Mouse (Mus musculus) lung, embryonic 15.5 days (tissue): ENCODE measurements around the gene Lck. TPM values are rescaled to one million over a fixed set of nuclear protein-coding genes. Genes with fewer than 3 reads are reported as not detected.
A peak's percentile ranks its signal among the peaks of the same experiment; 100 is the strongest.

ENCODE experiments used
- ATAC-seq: fragments of 200-750 bp; cut with Nextera tagmentation; 2 replicates; pipeline ENCODE4 v1.8.0; 2017; ENCODE audit warnings: moderate number of reproducible peaks, borderline replicate concordance; ENCODE audit not compliant: low FRiP score, low TSS enrichment; ENCODE audit errors: extremely low read depth
- H3K27ac ChIP-seq: fragments of 300-500 bp; sonication (generic); 2 replicates; pipeline ENCODE4 v1.5.1; 2015; ENCODE audit warnings: moderate library complexity, mild to moderate bottlenecking, inconsistent platforms
- H3K27me3 ChIP-seq: fragments of 300-500 bp; sonication (generic); 2 replicates; pipeline ENCODE4 v1.6.1; 2015; ENCODE audit warnings: inconsistent platforms
- H3K36me3 ChIP-seq: fragments of 300-500 bp; sonication (generic); 2 replicates; pipeline ENCODE4 v1.6.1; 2015; ENCODE audit warnings: inconsistent platforms
- H3K4me1 ChIP-seq: fragments of 300-500 bp; sonication (generic); 2 replicates; pipeline ENCODE4 v1.6.1; 2015; ENCODE audit warnings: inconsistent platforms
- H3K4me2 ChIP-seq: fragments of 300-500 bp; sonication (generic); 2 replicates; pipeline ENCODE4 v1.6.1; 2015; ENCODE audit warnings: inconsistent platforms, mild to moderate bottlenecking, moderate library complexity
- H3K4me3 ChIP-seq: fragments of 300-500 bp; sonication (generic); 2 replicates; pipeline ENCODE4 v1.5.1; 2015; ENCODE audit warnings: mild to moderate bottlenecking, inconsistent platforms
- H3K9ac ChIP-seq: fragments of 300-500 bp; sonication (generic); 2 replicates; pipeline ENCODE4 v1.6.1; 2015; ENCODE audit warnings: inconsistent platforms
- H3K9me3 ChIP-seq: fragments of 300-500 bp; sonication (generic); 2 replicates; pipeline ENCODE4 v1.6.1; 2016; ENCODE audit warnings: inconsistent platforms
- WGBS: fragments of 180-500 bp; shearing (Covaris S2); methylation state at CpG from one replicate; pipeline ENCODE4 v1.1.7; 2015; 5-methylcytosine and 5-hydroxymethylcytosine counted together
- polyA plus RNA-seq: library from polyadenylated mRNA; unstranded; fragments of >200 nt; fragmentation: Nextera tagmentation; extraction: Ambion mirVana; gene quantifications from 2 replicates; pipeline ENCODE4 v1.2.1, GENCODE M21; 2015

Lck gene
- 8.3 and 24.9 TPM in 2 replicates for polyA plus RNA-seq

DNA sequence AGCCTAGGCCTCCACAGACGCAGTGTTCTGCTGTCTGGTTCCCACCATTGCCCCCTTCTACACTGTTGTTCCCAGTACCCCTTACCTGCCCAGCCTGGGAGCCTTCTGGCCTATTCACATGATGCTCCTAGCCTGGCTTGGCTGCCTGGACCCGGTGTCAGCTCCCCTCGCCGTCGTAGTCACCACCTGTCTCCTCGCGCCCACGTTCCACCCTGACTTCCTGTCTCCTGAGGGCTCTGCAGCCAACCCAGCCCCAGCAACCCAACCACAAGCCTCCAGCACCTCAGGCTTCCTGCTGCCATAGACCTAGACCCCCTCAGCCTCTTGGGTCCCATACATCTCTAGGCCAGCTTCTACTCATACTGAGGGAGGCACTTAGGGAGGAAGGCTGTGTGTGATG, at the start of gene Lck:
Gene Lck, minus strand, starts transcription at position 212 of the 400 bp plus-strand sequence.
- Histone ChIP-seq H3K9me3 (no peaks in the 10 kb centered on the region), H3K4me3 (no peak within 1 kb of the TSS), H3K36me3 (no peaks in the 10 kb centered on the region), H3K9ac (no peak within 1 kb of the TSS), H3K4me1 (peaks cover 6% of the 10 kb centered on the region; the same call in 1 of the 2 replicates), H3K27ac (peak within 1 kb of the TSS; percentile 39; the same call in 1 of the 2 replicates), H3K27me3 (no peaks in the 10 kb centered on the region), H3K4me2 (no peak within 1 kb of the TSS)
- ATAC-seq: no peak
- 90% methylated on average over 8 of the region's 8 CpGs for WGBS

DNA sequence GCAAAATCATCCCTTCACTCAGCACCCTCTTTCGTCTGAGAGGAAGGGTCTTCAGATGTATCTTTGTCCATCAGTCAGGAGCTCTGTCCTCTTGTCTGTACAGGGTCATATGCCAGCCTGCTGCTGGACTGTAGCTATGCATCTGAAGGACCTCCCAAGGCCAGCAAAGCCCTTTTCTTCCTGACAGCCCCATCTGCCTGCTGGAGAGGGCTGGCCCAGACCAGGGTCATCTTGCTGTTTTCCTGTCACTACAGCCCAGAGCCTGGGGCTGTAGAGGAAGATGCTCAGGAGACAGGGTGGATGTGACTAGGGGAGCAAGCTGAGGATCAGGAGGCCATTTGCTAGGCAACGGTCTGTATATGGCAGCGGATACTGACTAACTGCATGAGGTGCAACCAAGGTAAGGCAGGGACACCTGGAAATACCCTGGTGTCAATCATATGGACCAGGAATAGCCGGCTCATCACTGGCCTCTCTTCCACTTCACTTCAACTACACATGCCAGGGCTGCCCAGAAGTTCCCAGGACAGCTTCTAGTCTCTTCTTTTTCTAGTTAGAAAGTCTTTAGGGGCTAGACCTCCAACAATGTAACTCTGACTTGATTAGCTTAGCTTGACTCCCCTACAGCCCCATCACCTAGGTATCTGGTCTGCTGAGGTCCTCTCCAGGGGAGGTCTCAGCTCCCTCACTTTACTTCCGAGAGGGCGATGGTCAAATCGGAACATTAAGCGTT, 49.5 kb upstream of the Lck start:
- Histone ChIP-seq H3K27ac (peak overlapping the region; percentile 84), H3K9me3 (no peaks in the 10 kb centered on the region), H3K4me2 (peak overlapping the region; percentile 71), H3K9ac (peak overlapping the region; percentile 61), H3K4me3 (peak overlapping the region; percentile 60), H3K27me3 (no peaks in the 10 kb centered on the region), H3K4me1 (peaks cover 50% of the 10 kb centered on the region), H3K36me3 (peaks cover 19% of the 10 kb centered on the region)
- no peak for ATAC-seq
- 16% methylated on average over 8 of the region's 8 CpGs for WGBS

DNA sequence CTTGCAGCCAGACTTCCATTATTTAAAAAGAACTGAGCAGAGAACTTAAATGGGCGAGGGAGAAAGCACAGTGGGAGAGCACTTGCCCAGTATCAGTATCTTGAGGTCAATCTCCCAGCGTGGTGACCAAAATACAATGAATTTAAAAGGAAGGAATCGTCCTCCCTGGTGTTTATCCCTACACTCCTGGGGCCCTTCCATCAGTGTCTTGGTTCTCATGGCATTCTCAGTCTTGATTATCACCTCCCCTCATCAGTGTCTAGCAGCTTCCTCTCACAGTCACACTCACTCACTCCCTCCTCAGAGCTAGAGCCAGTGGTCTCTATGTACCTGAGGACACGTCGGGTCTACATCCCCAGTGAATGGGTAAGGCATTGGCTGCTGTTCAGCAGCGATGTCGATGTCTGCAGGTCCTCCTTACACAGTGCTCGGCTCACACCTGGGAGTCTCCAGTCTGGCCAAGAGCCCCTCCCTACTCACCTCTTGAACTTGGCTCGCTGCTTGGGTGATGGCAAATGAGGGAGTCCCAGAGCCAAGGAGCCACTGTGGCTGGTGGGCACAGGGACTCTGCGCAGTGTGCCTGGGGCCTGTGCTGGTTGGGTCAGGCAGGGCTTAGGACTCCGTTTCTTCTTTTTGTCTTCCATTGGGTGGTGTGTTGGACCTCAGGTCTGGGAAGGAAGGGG, 48.8 kb upstream of the Lck start:
- Histone ChIP-seq H3K4me2 (peak overlapping the region; percentile 71), H3K36me3 (peaks cover 12% of the 10 kb centered on the region), H3K9me3 (no peaks in the 10 kb centered on the region), H3K27ac (peak overlapping the region; percentile 68; the same call in 1 of the 2 replicates), H3K4me1 (peaks cover 50% of the 10 kb centered on the region), H3K27me3 (no peaks in the 10 kb centered on the region), H3K4me3 (peak overlapping the region; percentile 60), H3K9ac (no peak overlapping the region)
- ATAC-seq: no peak
- WGBS: 71% methylated on average over 11 of the region's 11 CpGs

DNA sequence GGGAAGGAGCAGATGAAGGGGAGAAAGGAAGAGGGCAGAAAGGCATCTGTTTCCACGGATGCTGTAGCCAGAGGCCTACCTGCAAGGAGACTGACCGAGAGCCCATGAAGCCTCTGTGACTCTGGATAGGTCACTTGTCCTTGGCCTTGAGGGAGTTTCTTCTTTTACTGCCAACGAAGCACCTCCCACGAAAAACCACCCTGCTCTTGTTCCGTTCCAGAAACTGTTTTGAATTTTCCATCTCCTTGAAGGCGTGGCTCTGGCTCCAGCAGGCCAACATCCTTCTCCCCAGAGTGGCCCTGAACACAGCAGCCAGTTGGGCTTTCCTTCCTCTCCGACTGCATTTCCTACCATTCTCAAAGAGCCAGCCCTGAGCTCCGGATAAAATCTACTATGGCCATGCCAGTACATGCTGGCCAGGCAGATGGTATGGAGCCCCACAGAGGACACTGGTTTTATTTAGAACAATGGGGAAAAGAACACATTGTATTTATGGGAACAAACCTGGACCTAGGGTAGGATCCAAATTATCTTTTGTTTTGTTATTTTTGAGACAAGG, 47.9 kb upstream of the Lck start:
- Histone ChIP-seq H3K9me3 (no peaks in the 10 kb centered on the region), H3K27me3 (no peaks in the 10 kb centered on the region), H3K36me3 (peaks cover 3% of the 10 kb centered on the region), H3K9ac (no peak overlapping the region), H3K4me1 (peaks cover 44% of the 10 kb centered on the region), H3K4me2 (peak overlapping the region; percentile 11; the same call in 1 of the 2 replicates), H3K4me3 (no peak overlapping the region), H3K27ac (peak overlapping the region; percentile 68)
- WGBS: 71% methylated on average over 8 of the region's 8 CpGs
- no peak for ATAC-seq

DNA sequence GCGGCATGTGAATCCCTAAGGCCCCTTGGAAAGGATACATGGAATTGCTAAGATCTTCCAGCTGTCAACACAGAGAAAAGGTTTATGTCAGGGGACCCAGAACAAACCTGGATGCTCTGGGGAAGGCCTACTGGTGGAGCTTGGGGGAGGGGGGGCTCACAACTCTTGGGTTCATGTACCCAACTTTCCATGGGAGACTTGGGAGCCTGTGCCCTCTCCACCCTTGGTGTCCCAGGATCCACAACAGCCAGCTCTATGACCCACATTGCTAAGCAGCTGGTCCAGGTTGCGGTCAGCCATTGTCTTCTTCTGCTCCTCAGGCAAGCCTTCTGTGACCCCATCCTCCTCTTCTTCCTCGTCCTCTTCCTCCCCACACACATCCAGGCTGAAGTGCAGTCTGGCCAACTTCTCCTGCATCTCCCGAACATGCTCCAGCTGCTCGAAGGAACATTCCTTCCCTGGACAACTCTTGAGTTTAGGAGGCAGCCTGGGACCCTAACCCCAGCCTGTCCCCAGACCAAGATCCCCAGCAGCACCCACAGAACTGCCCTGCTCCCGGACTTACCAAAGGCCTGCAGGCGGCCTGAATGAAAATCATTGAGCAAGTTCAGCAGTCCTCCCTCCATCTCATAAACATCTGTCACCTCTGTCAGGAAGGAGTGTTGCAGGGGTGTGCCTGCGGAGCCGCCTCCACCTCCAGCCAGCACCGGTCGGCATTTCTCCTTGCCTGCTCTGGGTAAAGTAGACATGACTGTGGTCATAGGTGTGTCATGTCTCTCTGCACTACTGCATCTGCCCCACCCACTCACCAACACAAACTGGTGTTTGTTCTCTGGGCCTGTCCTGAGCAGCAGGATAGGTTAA, 47.2 kb upstream of the Lck start:
- peak overlapping the region; percentile 68 for H3K27ac ChIP-seq
- H3K9ac ChIP-seq: no peak overlapping the region
- H3K27me3 ChIP-seq: no peaks in the 10 kb centered on the region
- no peaks in the 10 kb centered on the region; the same call in none of the 2 replicates for H3K36me3 ChIP-seq
- H3K9me3 ChIP-seq: no peaks in the 10 kb centered on the region
- H3K4me2 ChIP-seq: peak overlapping the region; percentile 11; the same call in 1 of the 2 replicates
- H3K4me3 ChIP-seq: no peak overlapping the region
- no peak for ATAC-seq
- peaks cover 37% of the 10 kb centered on the region for H3K4me1 ChIP-seq
- 76% methylated on average over 11 of the region's 11 CpGs for WGBS

DNA sequence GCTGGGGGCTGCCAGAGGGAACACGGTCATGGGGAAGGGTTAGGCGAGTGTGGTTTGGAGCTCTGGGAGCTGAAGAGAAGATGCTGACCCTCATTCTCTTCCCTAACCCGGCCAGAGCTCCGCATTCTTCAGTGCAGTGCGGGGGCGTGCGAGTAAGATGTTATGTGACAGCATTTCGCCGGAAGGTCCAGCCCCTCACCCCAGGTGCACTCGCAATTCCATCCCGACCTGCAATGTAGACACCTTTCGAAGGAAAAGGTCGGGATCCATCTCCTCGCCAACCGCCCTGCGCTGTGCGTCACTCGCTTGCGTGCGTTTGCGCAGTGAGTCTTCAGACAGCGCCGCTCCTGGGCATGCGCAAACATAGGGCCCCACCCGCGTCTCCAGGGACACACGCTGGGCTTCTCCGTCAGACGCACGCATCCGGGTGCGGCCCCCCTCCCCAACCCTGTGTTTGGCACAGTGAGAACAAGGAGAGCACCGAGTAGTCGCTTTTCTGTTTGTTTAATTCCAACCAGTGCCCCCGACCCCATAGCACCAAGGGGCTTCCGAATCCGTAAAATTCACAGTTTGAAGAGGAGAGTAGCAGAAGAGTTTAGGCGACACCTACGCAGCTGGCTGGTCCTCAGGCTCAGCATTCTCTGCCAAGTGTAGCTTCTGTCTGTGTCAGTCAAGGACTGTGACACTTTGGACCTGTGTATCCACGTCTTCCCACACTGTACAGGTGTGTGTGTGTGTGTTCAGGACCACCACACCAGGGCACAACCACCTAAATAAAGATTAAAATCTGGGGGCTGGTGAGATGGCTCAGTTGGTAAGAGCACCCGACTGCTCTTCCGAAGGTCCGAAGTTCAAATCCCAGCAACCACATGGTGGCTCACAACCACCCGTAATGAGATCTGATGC, 45.6 kb upstream of the Lck start, which contains the start of gene Iqcc:
Gene Iqcc, minus strand, starts transcription at position 314 of the 906 bp plus-strand sequence.
- H3K4me3 ChIP-seq: peak within 1 kb of the TSS; percentile 75
- no peaks in the 10 kb centered on the region for H3K9me3 ChIP-seq
- peak within 1 kb of the TSS; percentile 78 for H3K9ac ChIP-seq
- peaks cover 27% of the 10 kb centered on the region for H3K4me1 ChIP-seq
- no peaks in the 10 kb centered on the region; the same call in none of the 2 replicates for H3K36me3 ChIP-seq
- 3% methylated on average over 44 of the region's 44 CpGs for WGBS
- H3K4me2 ChIP-seq: peak within 1 kb of the TSS; percentile 86
- peak within 1 kb of the TSS; percentile 83 for H3K27ac ChIP-seq
- no peaks in the 10 kb centered on the region for H3K27me3 ChIP-seq
- ATAC-seq: peak; percentile 88

DNA sequence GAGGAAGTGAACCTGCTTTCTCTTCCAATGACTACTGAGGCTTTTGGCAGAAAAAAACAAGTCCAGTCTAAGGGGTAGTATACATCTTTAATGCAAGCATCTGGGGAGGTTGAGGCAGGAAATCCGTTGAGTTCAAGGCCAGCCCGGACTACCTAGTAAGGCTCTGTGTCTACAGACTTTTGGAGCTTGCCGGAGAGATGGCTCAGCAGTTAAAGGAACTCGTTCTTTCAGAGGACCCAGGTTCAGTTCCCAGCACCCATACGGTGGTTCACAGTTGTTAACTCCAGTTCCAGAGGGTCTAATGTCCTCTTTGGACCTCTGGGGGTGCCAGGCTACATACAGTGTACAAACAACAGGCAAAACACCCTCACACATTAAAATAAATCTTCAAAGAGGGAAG, 44.6 kb upstream of the Lck start:
- Histone ChIP-seq H3K4me1 (peaks cover 31% of the 10 kb centered on the region), H3K4me3 (peak overlapping the region; percentile 75)

DNA sequence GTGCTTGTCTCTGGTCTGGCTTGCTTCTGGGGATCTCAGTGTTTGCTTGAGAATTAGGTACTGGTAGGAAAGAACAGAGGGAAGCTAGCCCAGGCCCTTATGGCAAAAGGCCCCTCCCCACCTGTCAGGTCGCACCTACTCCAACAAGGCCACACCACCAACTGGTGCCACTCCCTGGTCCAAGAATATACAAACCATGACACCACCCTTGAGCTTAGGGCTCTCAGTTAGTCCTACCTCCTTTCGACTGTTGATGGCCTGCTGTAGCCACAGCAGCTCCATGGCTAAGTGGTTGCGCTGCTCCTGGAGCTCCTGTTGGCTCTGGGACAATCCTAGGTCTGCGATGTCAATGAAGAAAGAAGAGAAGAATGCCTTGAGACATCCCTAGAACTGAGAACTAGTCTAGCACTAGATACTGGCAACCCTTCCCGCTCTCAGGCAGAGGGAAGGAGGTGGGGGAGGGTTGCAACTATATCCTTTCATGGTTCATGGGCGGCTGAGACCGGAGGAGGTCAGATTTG, 43.7 kb upstream of the Lck start:
- peaks cover 22% of the 10 kb centered on the region for H3K4me1 ChIP-seq
- 89% methylated on average over 7 of the region's 7 CpGs for WGBS
- ATAC-seq: no peak

More for the DNA sequence above, 44.6 kb upstream of the Lck start:
- Histone ChIP-seq H3K4me2 (peak overlapping the region; percentile 86), H3K36me3 (no peaks in the 10 kb centered on the region; the same call in none of the 2 replicates), H3K9ac (peak overlapping the region; percentile 78), H3K27ac (peak overlapping the region; percentile 83; the same call in 1 of the 2 replicates), H3K9me3 (no peaks in the 10 kb centered on the region), H3K27me3 (no peaks in the 10 kb centered on the region)
- 91% methylated on average over 5 of the region's 5 CpGs for WGBS
- ATAC-seq: no peak

DNA sequence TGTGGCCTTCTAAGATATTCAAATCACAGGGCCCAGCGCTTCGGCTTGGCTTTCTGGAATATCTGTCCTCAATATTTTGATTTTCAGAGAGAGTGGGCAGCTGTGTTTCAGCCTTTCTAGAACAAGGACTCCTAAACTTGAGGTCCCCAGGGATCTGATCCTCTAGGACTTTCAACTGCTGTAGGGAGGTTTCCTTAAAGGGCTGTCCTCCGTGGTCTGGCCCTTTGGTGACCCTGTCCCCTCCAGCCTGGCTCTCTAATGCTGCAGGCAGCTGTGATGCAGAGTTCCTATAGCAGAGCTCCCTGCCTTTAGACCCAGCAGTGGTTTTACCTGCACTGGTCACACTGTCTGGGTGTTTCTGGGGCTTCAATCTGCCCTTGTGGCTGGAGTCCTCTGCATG, 43.2 kb upstream of the Lck start:
- Histone ChIP-seq H3K27ac (no peak overlapping the region), H3K9me3 (no peaks in the 10 kb centered on the region), H3K4me2 (no peak overlapping the region), H3K4me3 (no peak overlapping the region), H3K4me1 (peaks cover 19% of the 10 kb centered on the region), H3K9ac (no peak overlapping the region), H3K27me3 (no peaks in the 10 kb centered on the region), H3K36me3 (no peaks in the 10 kb centered on the region; the same call in none of the 2 replicates)
- ATAC-seq: no peak
- 89% methylated on average over 3 of the region's 3 CpGs for WGBS

More for the DNA sequence above, 43.7 kb upstream of the Lck start:
- Histone ChIP-seq H3K4me2 (no peak overlapping the region), H3K36me3 (no peaks in the 10 kb centered on the region; the same call in none of the 2 replicates), H3K27me3 (no peaks in the 10 kb centered on the region), H3K4me3 (no peak overlapping the region), H3K9ac (no peak overlapping the region), H3K27ac (no peak overlapping the region), H3K9me3 (no peaks in the 10 kb centered on the region)

DNA sequence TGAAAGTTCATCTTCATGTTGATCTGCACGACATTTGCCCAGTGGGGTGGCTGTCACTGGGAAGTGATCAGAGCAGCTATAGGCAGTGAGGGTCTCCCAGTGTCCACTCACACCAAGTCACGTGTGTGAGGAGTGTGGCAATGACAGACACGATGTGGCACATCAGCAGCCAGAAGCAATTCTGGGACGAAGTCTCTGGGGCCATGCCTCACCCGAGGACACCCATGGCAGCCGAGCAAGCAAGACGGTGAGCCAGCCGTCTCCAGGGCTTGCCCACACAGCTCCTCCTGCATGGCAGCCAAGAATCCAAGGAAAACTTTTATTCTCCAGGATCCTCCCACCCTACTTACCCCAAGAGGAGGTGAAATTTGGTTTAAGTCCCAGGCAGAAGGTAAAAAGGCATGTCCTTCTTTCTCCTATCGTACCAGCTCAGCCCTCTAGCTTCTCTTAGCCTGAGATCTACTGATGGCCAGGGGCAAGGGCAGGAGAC, 42.4 kb upstream of the Lck start:
- H3K4me2 ChIP-seq: no peak overlapping the region
- H3K9me3 ChIP-seq: no peaks in the 10 kb centered on the region
- ATAC-seq: no peak
- H3K4me3 ChIP-seq: no peak overlapping the region
- no peaks in the 10 kb centered on the region; the same call in none of the 2 replicates for H3K36me3 ChIP-seq
- no peak overlapping the region for H3K27ac ChIP-seq
- no peak overlapping the region for H3K9ac ChIP-seq
- 89% methylated on average over 9 of the region's 9 CpGs for WGBS
- H3K27me3 ChIP-seq: no peaks in the 10 kb centered on the region
- H3K4me1 ChIP-seq: peaks cover 19% of the 10 kb centered on the region
